Mouse (Mus musculus) MEL (cell line): ENCODE data around the gene Ror1. TPM values are rescaled to one million over a fixed set of nuclear protein-coding genes. Genes with fewer than 3 reads are reported as not detected.

Source experiments
- DNase-seq: peaks from one replicate; pipeline ENCODE4 v3.0.0; 2011; ENCODE audit warnings: low read depth, low spot score
- H3K27ac ChIP-seq: 2 replicates; pipeline ENCODE4 v1.5.1; 2012; ENCODE audit warnings: low read depth, mild to moderate bottlenecking, control low read depth, low read length, moderate library complexity; ENCODE audit not compliant: control insufficient read depth
- H3K27me3 ChIP-seq, 2 experiments: fragments of 150-350 bp in 1 of 2; sonication (generic) in 1 of 2; 2 replicates each; pipeline ENCODE4 v1.6.1; 2012; ENCODE audit warnings: low read length in 2 of 2, mild to moderate bottlenecking in 2 of 2, improper control_type of control experiment in 1 of 2, moderate library complexity in 1 of 2; ENCODE audit not compliant: insufficient read depth in 2 of 2, control insufficient read depth in 1 of 2
- H3K36me3 ChIP-seq, 2 experiments: 2 replicates each; pipeline ENCODE4 v1.6.1; 2012 to 2014; ENCODE audit warnings: low read length in 2 of 2, improper control_type of control experiment in 1 of 2, inconsistent platforms in 1 of 2, mild to moderate bottlenecking in 1 of 2; ENCODE audit not compliant: insufficient read depth in 2 of 2, control insufficient read depth in 1 of 2
- H3K4me1 ChIP-seq, 2 experiments: fragments of 150-350 bp in 1 of 2; sonication (generic) in 1 of 2; 2 replicates each; pipeline ENCODE4 v1.6.1; 2012; ENCODE audit warnings: low read length in 2 of 2, improper control_type of control experiment in 1 of 2, mild to moderate bottlenecking in 1 of 2; ENCODE audit not compliant: insufficient read depth in 2 of 2, control insufficient read depth in 1 of 2
- H3K4me3 ChIP-seq, 2 experiments: fragments of 150-350 bp in 1 of 2; sonication (generic) in 1 of 2; 2 replicates each; pipeline ENCODE4 v1.5.1; 2012; ENCODE audit warnings: low read depth in 2 of 2, low read length in 2 of 2, mild to moderate bottlenecking in 2 of 2, moderate library complexity in 2 of 2, control low read depth in 1 of 2, improper control_type of control experiment in 1 of 2; ENCODE audit not compliant: control insufficient read depth in 1 of 2, insufficient read depth in 1 of 2
- H3K79me2 ChIP-seq: 2 replicates; pipeline ENCODE4 v1.6.1; 2012; ENCODE audit warnings: mild to moderate bottlenecking, low read length, moderate library complexity; ENCODE audit not compliant: control insufficient read depth, poor library complexity, insufficient read depth
- H3K9ac ChIP-seq: 2 replicates; pipeline ENCODE4 v1.6.1; 2012; ENCODE audit warnings: low read depth, mild to moderate bottlenecking, control low read depth, low read length, moderate library complexity; ENCODE audit not compliant: control insufficient read depth, poor library complexity, severe bottlenecking
- H3K9me3 ChIP-seq: fragments of 150-350 bp; sonication (generic); replicated peaks from 2 replicates; pipeline ENCODE4 v1.6.1; 2012; ENCODE audit warnings: mild to moderate bottlenecking, low read length, improper control_type of control experiment, moderate library complexity; ENCODE audit not compliant: insufficient read depth
- CHD1 ChIP-seq: IDR thresholded peaks from 2 replicates; pipeline ENCODE4 v1.6.1; 2012; ENCODE audit warnings: low read depth, mild to moderate bottlenecking, inconsistent platforms, low read length, improper control_type of control experiment
- CHD2 ChIP-seq: IDR thresholded peaks from 2 replicates; pipeline ENCODE4 v1.6.1; 2011; ENCODE audit warnings: low read length, improper control_type of control experiment
- CTCF ChIP-seq, 3 experiments: IDR thresholded peaks in 2 of 3; conservative IDR thresholded peaks in 1 of 3; 2 replicates each; pipeline ENCODE4 v1.5.1; 2011 to 2012; ENCODE audit warnings: low read length in 3 of 3, low read depth in 2 of 3, mild to moderate bottlenecking in 2 of 3, improper control_type of control experiment in 1 of 3, inconsistent platforms in 1 of 3, mixed read lengths in 1 of 3, moderate library complexity in 1 of 3; ENCODE audit not compliant: control insufficient read depth in 1 of 3, insufficient read depth in 1 of 3, poor library complexity in 1 of 3, severe bottlenecking in 1 of 3
- E2F4 ChIP-seq: IDR thresholded peaks from 2 replicates; pipeline ENCODE4 v1.6.1; 2011; ENCODE audit warnings: low read depth, low read length, improper control_type of control experiment, borderline replicate concordance
- EP300 ChIP-seq, 2 experiments: IDR thresholded peaks; 2 replicates each; pipeline ENCODE4 v1.6.1; 2011; ENCODE audit warnings: improper control_type of control experiment in 2 of 2, low read length in 2 of 2, low read depth in 1 of 2, mild to moderate bottlenecking in 1 of 2
- ETS1 ChIP-seq: IDR thresholded peaks from 2 replicates; pipeline ENCODE4 v1.6.1; 2012; ENCODE audit warnings: low read depth, mild to moderate bottlenecking, inconsistent platforms, low read length, improper control_type of control experiment, moderate library complexity
- GABPA ChIP-seq: IDR thresholded peaks from 2 replicates; pipeline ENCODE4 v1.6.1; 2012; ENCODE audit warnings: low read depth, mild to moderate bottlenecking, inconsistent platforms, low read length, improper control_type of control experiment, moderate library complexity
- HCFC1 ChIP-seq: IDR thresholded peaks from 2 replicates; pipeline ENCODE4 v1.6.1; 2012; ENCODE audit warnings: low read depth, mild to moderate bottlenecking, inconsistent platforms, low read length, improper control_type of control experiment, moderate library complexity
- JUND ChIP-seq: IDR thresholded peaks from 2 replicates; pipeline ENCODE4 v1.6.1; 2011; ENCODE audit warnings: low read depth, mild to moderate bottlenecking, improper control_type of control experiment, low read length
- KAT2A ChIP-seq: conservative IDR thresholded peaks from 2 replicates; pipeline ENCODE4 v1.6.1; 2012; ENCODE audit warnings: low read depth, low read length, improper control_type of control experiment, inconsistent platforms
- MAFK ChIP-seq: IDR thresholded peaks from 2 replicates; pipeline ENCODE4 v1.6.1; 2011; ENCODE audit warnings: low read depth, mild to moderate bottlenecking, low read length, improper control_type of control experiment, borderline replicate concordance
- MAX ChIP-seq: IDR thresholded peaks from 2 replicates; pipeline ENCODE4 v1.6.1; 2011; ENCODE audit warnings: low read length, improper control_type of control experiment
- MAZ ChIP-seq: IDR thresholded peaks from 2 replicates; pipeline ENCODE4 v1.6.1; 2012; ENCODE audit warnings: low read depth, mild to moderate bottlenecking, inconsistent platforms, low read length, improper control_type of control experiment
- MXI1 ChIP-seq: IDR thresholded peaks from 2 replicates; pipeline ENCODE4 v1.6.1; 2011; ENCODE audit warnings: mild to moderate bottlenecking, low read depth, low read length, improper control_type of control experiment
- NELFE ChIP-seq: IDR thresholded peaks from 2 replicates; pipeline ENCODE4 v1.6.1; 2011; ENCODE audit warnings: low read depth, low read length, improper control_type of control experiment
- NRF1 ChIP-seq: IDR thresholded peaks from 2 replicates; pipeline ENCODE4 v1.6.1; 2014; ENCODE audit warnings: low read depth, mild to moderate bottlenecking, inconsistent platforms, low read length, improper control_type of control experiment, moderate library complexity; ENCODE audit not compliant: poor library complexity, insufficient read depth, severe bottlenecking
- POLR2A ChIP-seq, 2 experiments: IDR thresholded peaks; 2 replicates each; pipeline ENCODE4 v1.6.1; 2011 to 2012; ENCODE audit warnings: low read length in 2 of 2, mild to moderate bottlenecking in 2 of 2, control low read depth in 1 of 2, improper control_type of control experiment in 1 of 2, low read depth in 1 of 2, moderate library complexity in 1 of 2; ENCODE audit not compliant: control insufficient read depth in 1 of 2, insufficient read depth in 1 of 2, poor library complexity in 1 of 2
- POLR2AphosphoS2 ChIP-seq: IDR thresholded peaks from 2 replicates; pipeline ENCODE4 v1.6.1; 2011; ENCODE audit warnings: low read length, improper control_type of control experiment
- RAD21 ChIP-seq: IDR thresholded peaks from 2 replicates; pipeline ENCODE4 v1.6.1; 2011; ENCODE audit warnings: mild to moderate bottlenecking, low read depth, low read length, improper control_type of control experiment
- SIN3A ChIP-seq: IDR thresholded peaks from 2 replicates; pipeline ENCODE4 v1.6.1; 2012; ENCODE audit warnings: low read length, improper control_type of control experiment, inconsistent platforms
- TAL1 ChIP-seq: IDR thresholded peaks from 2 replicates; pipeline ENCODE4 v1.6.1; 2012; ENCODE audit warnings: mild to moderate bottlenecking, inconsistent platforms, low read length, moderate library complexity, mixed read lengths
- TCF12 ChIP-seq: IDR thresholded peaks from 2 replicates; pipeline ENCODE4 v1.6.1; 2014; ENCODE audit warnings: low read depth, mild to moderate bottlenecking, inconsistent platforms, low read length, improper control_type of control experiment, moderate library complexity
- UBTF ChIP-seq: IDR thresholded peaks from 2 replicates; pipeline ENCODE4 v1.6.1; 2012; ENCODE audit warnings: low read depth, mild to moderate bottlenecking, inconsistent platforms, low read length, improper control_type of control experiment, moderate library complexity, borderline replicate concordance; ENCODE audit not compliant: insufficient read depth
- USF1 ChIP-seq: IDR thresholded peaks from 2 replicates; pipeline ENCODE4 v1.6.1; 2014; ENCODE audit warnings: low read depth, mild to moderate bottlenecking, inconsistent platforms, low read length, improper control_type of control experiment, moderate library complexity
- USF2 ChIP-seq, 2 experiments: IDR thresholded peaks; 2 replicates each; pipeline ENCODE4 v1.6.1; 2011 to 2012; ENCODE audit warnings: improper control_type of control experiment in 2 of 2, low read length in 2 of 2, borderline replicate concordance in 1 of 2, inconsistent platforms in 1 of 2, low read depth in 1 of 2, mild to moderate bottlenecking in 1 of 2; ENCODE audit not compliant: insufficient read depth in 1 of 2
- ZC3H11A ChIP-seq: IDR thresholded peaks from 2 replicates; pipeline ENCODE4 v1.6.1; 2012; ENCODE audit warnings: low read depth, mild to moderate bottlenecking, inconsistent platforms, low read length, improper control_type of control experiment
- ZNF384 ChIP-seq: IDR thresholded peaks from 2 replicates; pipeline ENCODE4 v1.6.1; 2012; ENCODE audit warnings: low read depth, mild to moderate bottlenecking, inconsistent platforms, low read length, improper control_type of control experiment
- polyA plus RNA-seq, 2 experiments: library from polyadenylated mRNA; stranded (reverse) in 1 of 2; unstranded in 1 of 2; fragments of >175 nt in 1 of 2; fragments of >200 nt in 1 of 2; gene quantifications; 2 replicates each; pipeline versions ENCODE4 v1.2.1 to v1.2.4; 2012; ENCODE audit warnings: low replicate concordance in 2 of 2, low read depth in 1 of 2; ENCODE audit not compliant: insufficient read length in 2 of 2, insufficient read depth in 1 of 2, missing spikeins in 1 of 2
- total RNA-seq: library from RNA; depleted of rRNA; stranded (reverse); fragments of 300-350 nt; gene quantifications from 2 replicates; pipeline ENCODE4 v1.2.3, GENCODE M21; 2012

Ror1 gene
- total and polyA plus RNA-seq, 3 experiments = not detected

DNA sequence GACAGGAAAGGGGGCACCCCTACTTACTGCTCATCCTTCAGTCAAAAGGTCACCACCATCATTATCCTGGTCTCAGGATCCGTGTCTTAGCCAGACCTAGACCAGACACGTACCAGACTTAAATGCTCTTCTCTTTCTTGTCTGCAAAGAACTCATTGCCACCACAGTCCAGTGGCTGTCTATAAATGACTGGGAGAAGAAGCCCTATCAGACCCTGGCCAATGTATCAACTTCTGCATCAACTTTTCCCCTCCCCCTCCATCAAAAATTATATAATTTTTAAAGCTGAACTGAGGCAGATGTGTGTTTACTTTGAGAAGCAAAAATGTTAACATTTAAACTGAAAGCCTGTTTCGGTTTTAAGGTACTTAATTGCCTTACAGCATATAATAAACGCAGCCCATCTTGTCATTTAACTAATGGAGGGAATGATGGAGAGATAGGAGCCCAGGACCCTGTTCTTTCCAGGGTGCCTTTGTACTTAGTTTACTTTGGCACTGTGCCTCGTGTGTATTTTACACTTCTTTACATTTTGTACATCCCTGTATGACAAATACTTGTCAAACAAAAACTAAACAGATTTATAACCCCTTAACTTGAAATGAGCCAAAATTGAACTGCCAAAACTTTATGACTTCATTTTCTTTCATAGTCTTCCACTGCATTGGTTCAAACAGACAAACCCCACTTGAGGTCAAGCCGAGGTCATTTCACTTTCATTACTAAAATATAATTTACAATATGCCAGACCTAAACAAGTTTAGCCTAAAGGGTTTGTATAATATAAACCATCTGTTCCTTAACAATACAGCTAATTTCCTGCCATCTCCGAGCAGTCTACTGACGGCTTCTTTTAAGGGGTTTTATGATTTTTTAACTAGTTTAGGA, 339.9 kb downstream of the Ror1 start:
- H3K27me3 ChIP-seq = no peaks in the 10 kb centered on the region
- TF ChIP-seq MAFK (no peak), NELFE (no peak), JUND (no peak), MXI1 (no peak), GABPA (no peak), ZNF384 (no peak), NRF1 (no peak), CHD2 (no peak), EP300 (IDR thresholded peaks at IDR 0.05; ENCODE audit: low read depth in 1 of 2, low read length in 2 of 2) (no peak), KAT2A (no peak), TAL1 (no peak), USF2 (IDR thresholded peaks at IDR 0.05; ENCODE audit: borderline replicate concordance in 1 of 2, insufficient read depth in 1 of 2, low read depth in 1 of 2, low read length in 2 of 2) (no peak), E2F4 (no peak), TCF12 (no peak), POLR2AphosphoS2 (no peak), SIN3A (no peak), CHD1 (no peak), POLR2A (IDR thresholded peaks at IDR 0.05; ENCODE audit: control insufficient read depth in 1 of 2, insufficient read depth in 1 of 2, low read depth in 1 of 2, low read length in 2 of 2, poor library complexity in 1 of 2) (no peak), HCFC1 (no peak)
- no peaks in the 10 kb centered on the region for H3K79me2 ChIP-seq
- no peaks in the 10 kb centered on the region for H3K4me1 ChIP-seq
- no peak overlapping the region for H3K4me3 ChIP-seq
- no peak overlapping the region for H3K9ac ChIP-seq
- no peaks in the 10 kb centered on the region for H3K9me3 ChIP-seq
- no peaks in the 10 kb centered on the region for H3K36me3 ChIP-seq
- DNase-seq = no peak
- no peak overlapping the region for H3K27ac ChIP-seq

DNA sequence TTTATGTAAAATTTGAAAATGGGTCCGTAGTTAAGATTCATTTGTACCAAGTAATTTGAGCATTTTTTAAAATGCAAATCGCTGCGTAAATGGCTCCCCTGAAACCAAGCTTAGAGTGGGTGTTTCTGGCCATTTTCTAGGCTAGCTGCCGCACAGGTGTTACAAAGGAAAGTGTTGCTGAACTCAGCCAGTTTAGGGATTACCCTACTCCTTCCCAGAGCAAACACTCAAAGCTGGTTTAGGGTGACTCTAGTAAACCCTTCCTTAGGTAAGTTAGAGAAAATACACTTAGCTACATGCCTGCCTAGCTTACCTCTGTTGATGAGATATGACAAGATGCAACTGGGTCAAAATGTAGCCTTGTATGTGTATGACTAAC, 340.6 kb downstream of the Ror1 start:
- no peak for TF ChIP-seq CTCF (IDR thresholded peaks at IDR 0.05 in 2 of 3, conservative IDR thresholded peaks at IDR 0.05 in 1 of 3; ENCODE audit: control insufficient read depth in 1 of 3, insufficient read depth in 1 of 3, low read depth in 2 of 3, low read length in 3 of 3, poor library complexity in 1 of 3, severe bottlenecking in 1 of 3)
- no peak for TF ChIP-seq USF1
- TF ChIP-seq RAD21 = no peak
- TF ChIP-seq KAT2A = no peak
- TF ChIP-seq ZC3H11A = no peak
- no peak for TF ChIP-seq UBTF
- TF ChIP-seq ETS1 = no peak
- TF ChIP-seq SIN3A = no peak
- no peak for TF ChIP-seq MXI1
- no peak for TF ChIP-seq CHD1
- TF ChIP-seq MAZ = no peak
- no peak for TF ChIP-seq MAX
- TF ChIP-seq ZNF384 = no peak
- H3K36me3 ChIP-seq = no peaks in the 10 kb centered on the region

More for the DNA sequence above, 340.6 kb downstream of the Ror1 start:
- H3K9me3 ChIP-seq = no peaks in the 10 kb centered on the region
- H3K79me2 ChIP-seq = no peaks in the 10 kb centered on the region
- H3K4me1 ChIP-seq = no peaks in the 10 kb centered on the region
- H3K27ac ChIP-seq = no peak overlapping the region
- DNase-seq = no peak
- no peak overlapping the region for H3K9ac ChIP-seq
- no peak overlapping the region for H3K4me3 ChIP-seq
- no peaks in the 10 kb centered on the region for H3K27me3 ChIP-seq
